Mouse (Mus musculus) megakaryocyte, embryonic 14.5 days (primary cell): Measurements from ENCODE around the gene Ccdc190.

Experiments used
- FLI1 ChIP-seq: IDR thresholded peaks from 2 replicates; pipeline ENCODE4 v1.6.1; 2012; ENCODE audit warnings: low read length, inconsistent platforms, mixed read lengths
- GATA1 ChIP-seq: IDR thresholded peaks from 3 replicates; pipeline ENCODE4 v1.6.1; 2012; ENCODE audit warnings: mixed read lengths, low read length, inconsistent platforms, borderline replicate concordance

DNA sequence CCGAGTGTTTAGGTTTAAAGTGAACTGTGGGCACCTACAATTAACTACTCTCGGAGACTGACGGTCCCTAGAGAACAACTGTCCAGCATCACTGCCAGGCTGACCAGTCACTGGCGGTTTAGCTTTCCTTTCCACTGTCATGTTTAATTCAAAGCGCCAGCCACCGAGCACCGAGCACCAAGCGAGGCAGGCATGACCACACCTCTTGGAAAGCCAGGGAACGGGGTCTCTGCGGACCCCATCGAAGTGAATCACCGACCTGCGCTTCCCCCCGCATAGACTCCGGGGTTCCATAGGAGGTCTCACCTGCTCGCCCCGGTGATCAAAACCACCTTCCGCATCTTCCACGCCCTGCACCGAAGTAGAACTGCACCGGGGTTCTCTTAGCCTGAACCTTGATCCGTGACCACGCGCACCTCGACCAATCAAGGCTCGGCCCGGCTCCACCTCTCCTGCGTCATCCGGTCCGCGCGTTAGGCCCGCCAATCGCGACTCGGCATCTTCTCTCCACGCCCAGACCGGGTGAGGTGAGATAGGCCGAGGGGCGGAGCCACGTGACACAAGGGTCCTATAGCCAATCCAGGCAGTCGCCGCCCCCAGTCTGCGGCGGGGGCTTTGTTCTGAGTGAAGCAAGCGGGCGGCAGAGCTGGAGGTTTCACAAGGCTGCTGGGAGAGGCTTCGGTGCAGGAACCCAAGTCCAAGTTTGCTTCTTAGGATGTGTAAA lies 40.5 kb downstream of the Ccdc190 start, which contains the start of gene Hsd17b7:
- no peak for TF ChIP-seq GATA1
- no peak for TF ChIP-seq FLI1
